Mouse (Mus musculus) neural tube, embryonic 10.5 days (tissue): Measurements from ENCODE around the gene Uxs1.

Experiments used
- DNase-seq: peaks from one replicate; pipeline ENCODE4 v3.0.0-alpha.2; 2017; ENCODE audit warnings: low spot score; ENCODE audit errors: extremely low spot score

Gene Uxs1

DNA sequence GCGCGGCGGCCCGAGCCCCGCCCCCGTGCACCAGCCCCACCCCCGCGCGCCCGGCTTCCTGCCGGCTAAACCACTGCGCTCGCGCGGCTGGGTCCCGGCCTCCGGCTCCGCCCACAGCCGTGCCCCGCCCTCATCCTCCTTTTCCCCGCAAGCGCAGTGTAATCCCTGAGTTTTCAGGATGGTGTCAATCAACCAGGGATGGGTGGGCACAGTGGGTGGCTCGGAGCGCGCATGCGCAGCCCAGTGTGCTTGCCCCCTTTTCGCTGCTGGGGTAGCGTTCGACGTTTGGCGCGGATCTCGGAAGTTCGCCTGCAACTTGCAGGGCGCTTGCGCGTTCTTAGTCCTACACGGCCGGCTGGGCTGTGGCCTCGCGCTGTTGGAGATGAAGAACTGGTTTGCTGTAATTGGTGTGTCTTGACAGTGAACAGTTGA is at the start of gene Uxs1:
Uxs1 (minus strand) TSS at position 38 of the 432 bp plus-strand sequence.
- DNase-seq: peak; percentile 96

DNA sequence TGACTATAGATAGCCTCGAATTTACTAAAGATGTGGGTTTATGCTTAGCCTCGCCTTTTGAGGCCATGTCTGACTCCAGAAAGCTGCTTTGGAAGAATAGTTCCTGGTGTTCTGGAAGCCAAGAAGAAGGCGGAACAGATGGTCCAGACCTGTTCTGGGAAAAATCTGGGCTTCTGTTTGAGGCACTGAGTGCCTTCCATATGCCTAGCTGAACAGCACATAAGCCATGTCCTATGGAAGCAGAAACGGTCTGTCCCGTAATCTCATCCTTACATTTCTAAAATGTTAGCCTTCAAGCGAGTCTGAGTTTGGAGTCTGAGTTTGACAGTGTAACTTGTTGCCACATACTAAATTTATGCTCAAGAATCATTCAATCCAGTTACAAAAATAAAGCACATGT is 49.6 kb upstream of the Uxs1 start:
- no peak for DNase-seq

DNA sequence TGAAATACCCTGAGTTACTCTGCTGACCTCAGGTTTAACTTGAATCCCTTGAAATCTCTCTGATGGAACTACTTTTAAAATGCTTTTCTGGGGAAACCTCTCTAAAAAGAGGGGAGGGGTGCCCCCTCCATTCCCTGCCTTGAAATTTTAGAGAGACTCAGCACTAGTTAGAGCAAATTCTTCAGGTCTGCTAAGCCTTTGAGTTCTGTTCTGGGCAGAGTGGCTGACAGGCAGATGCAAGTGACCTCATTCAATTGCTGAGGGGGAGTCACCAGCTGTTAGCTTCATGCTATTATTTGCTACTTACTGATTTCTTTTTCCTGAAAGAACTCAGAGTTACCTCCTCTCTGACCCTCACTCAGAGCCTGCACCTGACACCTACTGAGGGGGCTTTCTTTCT is 43.5 kb upstream of the Uxs1 start:
- no peak for DNase-seq

DNA sequence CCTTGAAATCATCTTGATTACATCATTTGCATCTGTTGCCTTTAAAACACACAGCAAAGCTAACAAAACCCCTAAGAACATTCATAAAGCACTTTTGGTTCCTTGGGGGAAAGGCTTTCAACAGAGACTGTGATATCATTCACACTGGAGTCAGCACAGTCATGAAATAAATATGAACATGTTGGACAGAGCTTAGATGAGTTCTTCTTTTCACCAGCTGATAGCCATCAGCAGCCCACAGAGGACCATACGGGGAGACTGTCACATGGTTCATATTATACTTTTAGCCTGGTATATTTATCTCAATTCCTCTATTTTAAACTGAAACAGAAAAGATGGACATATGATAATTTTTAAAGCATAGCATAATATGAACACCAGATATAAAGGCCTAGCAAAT is 40.9 kb upstream of the Uxs1 start:
- no peak for DNase-seq

DNA sequence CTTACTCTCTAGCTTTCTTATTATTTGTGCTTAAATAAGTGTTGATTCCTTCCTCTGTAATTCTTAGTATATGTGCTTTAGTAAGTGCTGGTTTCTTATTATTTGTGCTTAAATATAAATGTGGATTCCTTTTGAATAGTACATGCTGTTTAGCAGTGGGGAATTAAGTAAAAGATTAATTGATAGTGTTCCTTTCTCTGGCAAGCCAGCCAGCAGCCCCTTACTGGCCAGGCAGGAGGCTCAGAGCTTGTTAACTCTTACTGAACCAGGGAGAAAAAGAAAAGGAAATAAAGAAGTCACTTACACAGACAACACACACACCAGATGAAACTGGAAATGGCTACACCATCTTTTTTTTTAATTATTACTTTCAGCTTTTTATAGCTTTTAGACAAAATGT is 37.2 kb upstream of the Uxs1 start:
- DNase-seq: no peak

DNA sequence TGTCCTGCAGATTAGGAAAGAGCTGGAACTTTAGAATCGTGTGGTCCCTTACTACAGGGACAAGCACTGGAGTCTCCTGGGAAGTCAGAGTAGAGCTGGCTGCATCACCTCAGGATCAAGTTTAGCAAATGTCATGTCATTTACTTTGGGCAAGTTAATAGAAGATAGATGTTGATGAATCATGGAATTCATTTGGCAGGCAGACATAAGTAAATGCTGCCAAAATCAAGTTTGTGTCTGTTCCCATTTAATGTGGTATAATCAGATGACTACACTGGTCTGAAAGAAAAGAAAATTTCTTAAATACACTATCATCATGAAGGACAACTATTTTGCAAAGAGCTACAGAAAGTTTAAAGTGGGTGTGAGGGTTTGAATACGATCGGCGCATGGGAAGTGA is 35.0 kb upstream of the Uxs1 start:
- no peak for DNase-seq

DNA sequence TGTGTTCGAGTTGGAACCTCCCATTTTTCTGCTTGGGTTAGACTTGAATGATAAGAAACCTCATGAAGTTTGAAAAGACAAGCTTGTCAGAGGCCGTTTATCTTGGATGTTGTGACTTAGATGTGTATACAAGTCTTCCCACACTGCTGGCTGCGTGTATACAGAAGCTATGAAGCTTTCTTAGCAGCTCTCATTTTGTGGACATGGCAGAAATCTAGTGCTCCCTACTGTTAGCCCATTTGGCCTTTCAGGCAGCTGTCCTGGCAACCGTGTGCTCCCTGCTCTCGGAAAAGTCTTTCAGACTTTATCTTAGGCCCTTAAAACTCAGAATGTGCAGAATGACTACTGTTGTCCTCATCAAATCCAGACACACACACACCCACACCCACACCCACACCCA is 31.4 kb upstream of the Uxs1 start:
- DNase-seq: no peak

DNA sequence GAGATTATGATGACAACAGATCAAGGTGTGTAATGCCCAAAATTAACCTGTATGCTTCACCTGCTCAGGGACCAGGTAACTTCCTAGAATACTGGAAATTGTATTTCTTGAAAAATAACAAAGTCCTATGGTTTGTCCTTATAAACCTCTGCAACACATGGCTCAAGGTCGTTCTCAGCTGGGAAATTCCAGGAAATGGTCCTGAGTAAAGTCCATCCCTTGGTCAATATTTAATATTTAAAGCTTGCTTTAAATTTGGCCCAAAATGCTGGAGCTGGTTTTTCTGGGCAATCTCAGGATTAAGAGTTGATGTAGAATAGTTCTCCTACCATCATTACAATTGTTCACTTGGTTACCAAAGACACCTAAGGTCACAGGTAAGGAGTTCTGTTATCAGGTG is 30.1 kb upstream of the Uxs1 start:
- DNase-seq: no peak

DNA sequence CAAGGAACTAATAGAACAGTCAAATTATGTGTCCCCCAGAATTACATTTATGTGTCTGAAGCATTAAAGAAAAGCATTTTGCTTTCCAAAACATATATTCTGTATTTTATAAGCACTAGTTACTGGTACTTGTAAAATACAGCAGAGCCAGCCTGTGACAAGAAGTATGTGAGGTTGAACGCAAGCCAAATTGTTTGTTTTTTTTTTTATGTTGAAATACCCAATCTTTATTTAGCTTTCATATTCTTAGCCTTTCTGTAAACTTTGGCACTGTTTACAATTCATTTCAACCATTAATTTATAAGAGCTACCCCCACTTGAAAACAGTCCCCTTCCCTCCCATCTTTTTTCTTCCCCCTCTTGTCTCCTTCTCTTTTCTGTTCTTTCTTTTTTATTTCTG is 28.0 kb upstream of the Uxs1 start:
- DNase-seq: no peak

DNA sequence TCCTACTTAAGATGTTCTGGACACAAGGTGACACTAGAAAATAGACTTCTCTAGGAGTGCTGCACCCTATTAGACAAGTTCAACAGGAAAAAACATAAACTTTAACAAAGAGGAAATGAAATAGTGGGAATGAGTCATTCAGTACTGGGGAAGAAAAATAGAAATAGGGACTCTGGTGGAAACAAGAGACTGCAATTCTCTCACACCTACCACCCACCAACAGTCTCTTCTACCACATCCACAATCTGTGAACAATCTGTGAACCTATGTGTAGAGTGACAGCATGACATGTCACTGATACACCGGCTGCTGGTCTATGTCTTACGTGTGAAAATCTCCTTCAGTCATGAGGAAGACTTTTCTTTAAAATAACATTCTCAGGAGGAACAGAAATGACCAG is 15.8 kb upstream of the Uxs1 start:
- no peak for DNase-seq

DNA sequence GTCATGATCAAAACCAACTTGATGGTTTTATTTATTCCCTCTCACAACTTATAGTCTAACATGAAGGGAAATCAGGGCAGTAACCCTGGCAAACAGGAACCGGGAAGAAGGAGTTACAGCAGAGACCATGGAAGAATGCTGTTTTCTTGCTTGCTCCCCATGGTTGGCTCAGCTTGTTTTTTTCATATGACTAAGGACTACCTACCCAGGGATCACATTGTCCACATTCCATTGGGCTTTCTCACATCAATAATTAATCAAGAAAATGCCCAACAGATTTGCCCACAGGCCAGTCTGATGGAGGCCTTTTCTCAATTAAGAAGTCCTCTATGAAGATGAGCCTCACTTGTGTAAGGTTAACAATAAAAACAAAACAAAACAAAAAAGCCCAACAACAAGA is 9.6 kb upstream of the Uxs1 start:
- no peak for DNase-seq

DNA sequence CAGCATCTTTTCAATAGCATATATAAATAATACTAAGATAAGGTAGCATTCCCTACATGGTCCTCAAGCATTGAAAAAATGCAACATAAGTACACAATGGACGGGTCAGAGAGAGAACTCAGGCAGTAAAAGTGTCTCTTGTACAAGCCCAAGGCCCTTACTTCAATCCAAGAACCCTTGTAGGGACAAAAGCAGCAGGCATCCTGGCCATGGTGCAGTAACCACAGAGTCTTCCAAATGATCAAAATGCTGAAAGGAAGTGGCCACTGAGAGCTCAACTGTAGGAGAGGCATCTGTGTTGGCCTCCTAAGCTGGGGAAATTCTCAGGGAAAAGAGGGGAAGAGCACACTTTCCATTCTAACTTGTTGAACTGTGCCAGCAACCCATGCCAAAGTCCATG is 2.5 kb upstream of the Uxs1 start:
- DNase-seq: no peak

DNA sequence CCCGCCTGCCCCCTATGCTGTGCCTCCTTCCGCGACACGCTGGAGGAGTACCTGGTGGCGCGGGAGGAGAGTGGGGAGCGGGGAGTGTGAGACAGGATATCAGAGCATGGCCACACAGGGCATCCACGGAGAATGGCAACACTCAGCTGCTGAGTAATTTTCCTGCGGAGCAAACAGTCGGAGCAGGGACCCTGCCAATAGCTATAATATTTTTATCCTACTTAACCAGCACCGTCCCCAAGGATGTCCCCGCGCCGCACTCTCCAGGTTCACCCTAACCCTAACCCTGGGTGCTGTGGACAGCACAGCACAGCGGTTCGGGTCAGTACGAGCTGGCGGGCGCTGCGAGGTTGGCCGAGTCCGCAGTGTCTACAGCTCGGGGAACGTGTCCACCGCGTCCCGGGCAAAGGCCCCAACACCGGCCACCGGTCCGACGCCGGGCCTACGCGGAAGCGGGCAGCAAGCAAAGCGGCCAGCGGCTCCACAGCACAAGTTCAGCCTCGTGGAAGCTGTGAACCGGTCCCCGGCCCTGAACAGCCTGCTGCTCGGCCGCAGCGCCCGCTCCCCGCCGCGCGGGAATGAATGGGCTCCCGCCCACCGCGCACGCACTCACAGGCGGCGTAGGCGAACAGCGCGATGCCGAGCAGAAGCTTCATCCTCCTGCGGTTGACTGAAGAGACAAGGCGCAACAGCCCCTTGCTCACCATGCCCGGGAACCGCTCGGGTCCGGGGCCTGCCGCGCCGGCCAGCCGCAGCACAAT is 418 bp downstream of the Uxs1 start:
- DNase-seq: no peak

DNA sequence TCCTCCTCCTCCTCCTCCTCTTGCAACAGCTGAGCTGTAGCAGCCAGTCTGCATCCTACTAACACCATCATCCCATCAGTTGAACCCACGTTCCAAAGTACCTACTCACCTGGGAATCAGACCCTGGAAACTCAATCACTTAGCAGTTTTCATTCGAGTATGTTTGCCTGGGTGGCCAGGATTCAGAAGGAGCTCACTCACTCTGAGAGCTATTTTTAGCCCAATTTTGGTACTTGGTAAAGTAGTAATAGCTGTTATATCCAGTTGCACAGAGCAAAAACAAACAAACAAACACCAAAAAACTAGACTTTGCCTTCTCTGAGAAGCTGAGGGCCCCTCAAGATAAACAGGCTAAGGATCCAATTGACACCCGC is 985 bp downstream of the Uxs1 start:
- DNase-seq: peak; percentile 20

DNA sequence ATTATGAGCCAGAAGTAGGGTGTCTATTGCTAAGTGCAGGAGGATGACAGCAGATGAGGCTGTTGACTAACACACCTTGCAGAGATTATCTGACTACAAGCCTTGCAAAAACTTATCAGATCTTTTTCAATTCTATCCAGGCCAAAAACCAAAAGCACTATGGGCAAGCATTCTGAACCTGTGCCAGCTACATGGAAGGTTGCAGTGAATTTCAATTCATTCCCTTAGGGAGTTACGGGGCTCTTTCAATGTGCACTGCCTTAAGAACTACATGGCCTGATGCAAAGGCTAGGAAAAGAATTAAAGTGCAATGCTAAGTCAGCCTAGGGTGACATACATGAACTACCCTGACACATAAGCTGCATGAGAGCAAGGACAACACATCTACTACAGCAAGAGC is 4.2 kb downstream of the Uxs1 start:
- no peak for DNase-seq

DNA sequence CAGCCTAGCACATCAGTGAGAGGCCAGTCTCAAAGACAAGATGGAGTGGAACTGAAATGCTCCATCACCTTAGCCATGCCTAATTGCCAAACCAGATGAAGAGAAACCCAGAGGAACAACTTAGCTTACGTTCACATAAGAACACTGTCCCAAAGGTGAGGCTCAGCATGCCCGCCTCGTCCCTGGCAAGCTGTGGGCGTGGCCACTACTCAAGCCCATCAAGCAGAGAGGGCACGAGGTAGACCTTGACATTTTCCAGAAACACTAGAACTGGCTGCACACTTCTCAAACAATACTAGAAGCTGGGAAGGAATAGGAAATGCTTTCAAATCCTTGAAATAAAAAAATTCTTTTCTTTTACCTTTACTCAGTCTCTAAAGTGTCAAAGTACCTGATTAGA is 5.0 kb downstream of the Uxs1 start:
- DNase-seq: no peak

DNA sequence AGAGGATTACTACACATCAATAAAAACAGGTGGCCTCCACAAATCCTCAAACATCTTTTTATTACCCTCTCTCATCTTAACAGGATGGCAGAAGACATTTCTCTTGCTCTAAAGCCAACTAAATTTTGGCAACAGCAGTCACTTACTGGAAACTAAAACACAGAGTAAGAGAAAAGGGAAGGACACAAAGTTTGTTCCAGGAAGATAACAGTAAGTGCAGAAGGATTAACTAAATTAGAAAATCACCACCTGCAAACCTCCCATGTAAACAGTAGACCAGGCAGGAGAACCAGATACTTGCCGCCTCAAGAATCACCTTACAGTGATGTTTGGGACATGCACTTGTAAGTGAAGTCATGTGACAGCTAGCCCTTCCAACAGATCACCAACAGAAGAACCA is 5.8 kb downstream of the Uxs1 start:
- DNase-seq: no peak

DNA sequence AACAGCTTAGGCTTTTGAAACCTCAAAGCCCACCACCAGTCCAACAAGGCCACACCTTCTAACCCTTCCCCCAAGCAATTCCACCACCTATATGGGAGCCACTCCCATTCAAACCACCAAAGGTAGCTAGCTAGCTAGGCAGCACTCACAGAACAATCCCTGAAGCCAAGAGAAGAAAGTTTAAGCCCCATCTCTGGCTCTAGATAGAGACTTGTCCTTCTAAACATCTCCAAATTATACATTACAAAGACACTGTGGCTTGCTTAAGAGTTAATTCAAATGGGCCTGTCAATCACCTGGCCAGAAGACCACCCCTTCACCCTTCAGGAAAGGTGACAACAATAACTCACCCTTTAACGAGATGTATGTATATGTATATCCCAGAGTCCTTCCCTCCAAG is 7.0 kb downstream of the Uxs1 start:
- DNase-seq: no peak

DNA sequence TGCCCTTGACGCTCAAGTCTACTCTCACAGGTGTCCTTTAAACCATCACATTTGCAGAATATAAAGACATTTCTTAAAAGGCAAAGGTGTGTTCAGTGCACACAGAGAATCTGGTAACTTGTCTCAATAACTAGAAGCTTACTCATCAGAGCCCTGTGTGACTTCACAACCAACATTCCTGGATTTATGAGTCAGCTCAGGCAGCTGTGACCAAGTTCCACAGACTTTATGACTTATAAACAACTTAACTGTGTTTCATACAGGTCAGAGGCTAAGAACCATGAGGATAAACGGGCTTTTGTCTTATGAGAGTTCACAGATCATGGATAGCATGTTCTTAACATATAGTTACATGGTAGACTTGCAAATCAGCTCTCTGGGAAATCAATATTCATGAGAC is 8.5 kb downstream of the Uxs1 start:
- DNase-seq: no peak

DNA sequence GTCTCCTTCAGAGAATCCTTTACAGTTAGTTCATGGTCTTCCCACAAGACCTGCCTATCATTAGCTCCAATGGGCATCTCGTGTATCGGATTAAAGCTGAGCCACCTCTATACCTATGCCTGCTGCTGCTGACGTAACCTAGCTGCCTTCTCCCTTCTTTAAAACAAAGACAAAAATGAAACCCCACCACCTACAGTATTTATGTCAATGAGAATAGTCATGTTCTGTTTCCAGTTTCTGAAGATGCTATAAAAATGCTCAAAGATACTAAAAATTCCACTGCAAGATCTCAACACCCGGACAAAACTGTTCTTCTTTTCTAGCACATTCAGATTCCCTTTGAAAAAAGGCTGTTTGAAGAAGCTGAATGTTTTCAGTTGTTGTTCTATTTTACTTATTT is 9.2 kb downstream of the Uxs1 start:
- no peak for DNase-seq

DNA sequence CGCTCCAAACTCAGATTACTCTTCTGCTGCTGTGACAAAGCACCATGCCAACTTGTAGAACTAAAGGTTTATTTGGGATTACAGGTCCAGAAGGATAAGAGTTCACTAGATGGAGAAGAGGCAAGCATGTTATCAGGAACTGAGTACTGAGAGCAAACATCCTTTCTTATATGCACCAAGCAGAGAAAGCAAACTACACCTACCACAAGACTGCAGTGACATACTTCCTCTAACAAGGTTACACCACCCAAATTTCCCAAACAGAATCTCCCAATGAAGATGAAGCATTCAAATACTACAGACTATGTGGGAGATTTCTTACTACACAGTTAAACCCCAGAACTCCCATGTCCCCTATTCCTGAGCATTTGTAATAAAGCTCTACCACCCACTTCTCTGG is 15.8 kb downstream of the Uxs1 start:
- no peak for DNase-seq

DNA sequence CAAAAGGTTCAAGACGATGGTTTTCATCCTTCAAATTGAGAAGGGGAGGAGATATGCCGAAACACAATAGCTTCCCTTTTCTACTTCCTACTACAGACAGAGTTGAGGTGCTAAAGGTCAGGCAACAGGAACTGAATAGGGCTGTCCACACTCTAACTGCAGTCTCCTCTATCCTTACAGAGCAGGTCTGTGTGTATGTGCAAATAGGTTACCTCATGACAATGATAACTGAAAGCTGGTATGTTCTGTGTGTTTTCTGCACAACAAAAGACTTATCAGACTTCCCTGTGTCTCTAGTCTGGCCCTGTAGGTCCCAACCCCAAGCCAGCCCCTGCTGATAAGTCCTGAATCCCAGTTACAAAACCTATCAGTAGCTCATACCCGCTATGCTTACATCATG is 16.5 kb downstream of the Uxs1 start:
- no peak for DNase-seq

DNA sequence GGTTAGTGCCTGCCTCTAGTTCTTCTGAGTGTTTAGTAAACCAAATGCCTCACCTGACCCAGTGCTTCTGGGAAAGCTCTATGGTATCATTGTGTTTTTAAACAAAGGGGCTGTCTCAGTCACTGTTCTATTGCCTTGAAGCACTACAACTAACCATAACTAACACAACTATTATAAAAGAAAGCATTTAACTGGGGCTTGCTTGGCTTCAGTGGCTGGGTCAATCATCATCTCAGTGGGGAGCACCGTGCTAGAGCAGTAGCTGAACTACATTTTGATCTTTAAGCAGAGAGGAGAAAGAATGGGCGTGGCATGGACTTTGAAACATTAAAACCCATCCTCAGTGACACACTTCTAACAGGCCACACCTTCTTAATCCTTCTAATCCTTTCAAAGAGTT is 18.2 kb downstream of the Uxs1 start:
- no peak for DNase-seq

DNA sequence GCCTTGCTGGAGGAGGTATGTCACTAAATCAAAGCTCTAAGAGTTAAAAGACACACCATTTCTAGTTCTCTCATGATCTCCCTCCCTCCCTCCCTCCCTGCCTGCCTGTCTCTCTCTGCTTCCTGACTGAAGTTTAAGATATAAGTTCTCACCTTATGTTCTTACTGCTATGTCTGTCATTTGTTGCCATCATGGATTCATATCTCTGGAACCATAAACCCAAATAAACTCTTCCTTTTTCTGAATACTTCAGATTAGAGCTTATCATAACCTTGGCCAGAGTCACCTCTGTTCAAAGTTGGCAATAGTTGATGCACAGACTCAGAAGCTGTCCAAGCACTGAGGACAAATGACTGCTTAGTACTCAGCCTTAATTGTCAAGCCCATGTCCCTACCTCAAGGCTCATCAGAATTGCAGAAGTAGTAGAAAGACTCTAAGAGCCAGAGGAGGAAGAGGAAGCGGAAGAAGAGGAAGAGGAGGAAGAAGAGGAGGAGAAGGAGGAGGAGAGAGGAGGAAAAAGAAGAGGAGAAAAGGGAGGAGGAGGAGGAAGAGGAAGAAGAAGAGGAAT is 23.6 kb downstream of the Uxs1 start:
- no peak for DNase-seq
